Mouse (Mus musculus): ENCODE measurements around the gene Snd1.

DNA sequence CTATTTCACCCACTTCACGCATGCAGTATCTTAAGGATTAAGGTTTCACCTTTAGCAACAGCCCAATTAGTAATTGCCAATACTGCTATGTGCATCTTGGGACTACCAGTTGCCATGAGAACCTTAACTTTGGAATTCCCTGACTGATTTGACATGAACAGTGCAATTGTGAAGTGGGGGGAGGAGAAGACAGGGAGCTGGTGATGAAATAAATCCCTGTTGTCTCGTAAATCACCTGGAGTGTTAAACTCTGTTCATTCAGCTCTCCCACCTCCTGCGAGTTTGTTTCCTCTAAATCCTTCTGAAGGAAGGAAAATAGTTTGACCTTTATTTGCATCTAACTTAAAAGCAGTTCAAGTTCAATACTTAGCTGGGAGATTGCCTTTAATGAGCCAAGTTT, 286.8 kb downstream of the Snd1 start:
- TF ChIP-seq CTCF (conservative IDR thresholded peaks at IDR 0.05; ENCODE audit: low read length) (no peak), POU5F1 (IDR thresholded peaks at IDR 0.05; ENCODE audit: borderline replicate concordance, low read length) (no peak)

Measured in E14TG2a.4 (cell line).